Mouse (Mus musculus): ENCODE measurements around the gene Myo3b.

The Myo3b gene

GRCm38 (mm10) chr2:70128590-70128989 lies 89.7 kb downstream of the Myo3b start:
- DNase-seq (ENCODE audit: low spot score): peak; percentile 16

- no peak for DNase-seq (ENCODE audit: low spot score)
These were observed 90.6 kb downstream of the Myo3b start for GRCm38 (mm10) chr2:70129566-70129965.

- no peak for DNase-seq (ENCODE audit: low spot score)
These were observed 94.4 kb downstream of the Myo3b start for GRCm38 (mm10) chr2:70133281-70133680.

- no peak for DNase-seq (ENCODE audit: low spot score)
These were observed 98.5 kb downstream of the Myo3b start for GRCm38 (mm10) chr2:70137226-70137998.

- no peak for DNase-seq (ENCODE audit: low spot score)
These were observed 104.7 kb downstream of the Myo3b start for GRCm38 (mm10) chr2:70143543-70144188.

GRCm38 (mm10) chr2:70146993-70147581 lies 108.2 kb downstream of the Myo3b start:
- DNase-seq (ENCODE audit: low spot score): no peak

- no peak for DNase-seq (ENCODE audit: low spot score)
These were observed 110.0 kb downstream of the Myo3b start for GRCm38 (mm10) chr2:70148821-70149510.

GRCm38 (mm10) chr2:70150399-70151035 lies 111.6 kb downstream of the Myo3b start:
- DNase-seq (ENCODE audit: low spot score): no peak

GRCm38 (mm10) chr2:70151930-70152329 lies 113.0 kb downstream of the Myo3b start:
- DNase-seq (ENCODE audit: low spot score): no peak

GRCm38 (mm10) chr2:70155226-70155836 lies 116.4 kb downstream of the Myo3b start:
- no peak for DNase-seq (ENCODE audit: low spot score)

- no peak for DNase-seq (ENCODE audit: low spot score)
These were observed 120.6 kb downstream of the Myo3b start for GRCm38 (mm10) chr2:70159543-70159942.

- DNase-seq (ENCODE audit: low spot score): no peak
These were observed 127.3 kb downstream of the Myo3b start for GRCm38 (mm10) chr2:70166231-70166630.

- no peak for DNase-seq (ENCODE audit: low spot score)
These were observed 129.3 kb downstream of the Myo3b start for GRCm38 (mm10) chr2:70167944-70168935.

GRCm38 (mm10) chr2:70170469-70170868 lies 131.5 kb downstream of the Myo3b start:
- DNase-seq (ENCODE audit: low spot score): no peak

- no peak for DNase-seq (ENCODE audit: low spot score)
These were observed 138.1 kb downstream of the Myo3b start for GRCm38 (mm10) chr2:70176823-70177708.

GRCm38 (mm10) chr2:70177709-70178030 lies 138.7 kb downstream of the Myo3b start:
- no peak for DNase-seq (ENCODE audit: low spot score)

GRCm38 (mm10) chr2:70178241-70178640 lies 139.3 kb downstream of the Myo3b start:
- no peak for DNase-seq (ENCODE audit: low spot score)

- no peak for DNase-seq (ENCODE audit: low spot score)
These were observed 143.3 kb downstream of the Myo3b start for GRCm38 (mm10) chr2:70182150-70182670.

- no peak for DNase-seq (ENCODE audit: low spot score)
These were observed 148.1 kb downstream of the Myo3b start for GRCm38 (mm10) chr2:70187040-70187439.
